Mouse (Mus musculus): ENCODE measurements around the gene Prkn. TPM values are rescaled to one million over a fixed set of nuclear protein-coding genes. Genes with fewer than 3 reads are reported as not detected.

Prkn gene
- polyA plus RNA-seq, 1 experiment from 2014 or later, result 1.7 TPM

- Histone ChIP-seq H3K4me1 (ENCODE audit: control insufficient read depth, insufficient read depth, low read length) (no peaks in the 10 kb centered on the region), H3K27ac (ENCODE audit: low read depth, low read length) (no peak overlapping the region), H3K36me3 (ENCODE audit: control insufficient read depth, insufficient read depth, low read length) (no peaks in the 10 kb centered on the region), H3K9ac (ENCODE audit: low read depth, low read length) (no peak overlapping the region), H3K4me2 (no peak overlapping the region), H3K9me3 (replicated peaks; ENCODE audit: control insufficient read depth, low read length) (peaks cover 4% of the 10 kb centered on the region; the same call in 1 of the 2 replicates), H3K4me3 (ENCODE audit: low read depth, low read length) (no peak overlapping the region), H3K27me3 (ENCODE audit: control insufficient read depth, insufficient read depth, low read length) (no peaks in the 10 kb centered on the region)
- WGBS (ENCODE audit: insufficient replicate concordance), result 67% methylated on average over 4 of the region's 4 CpGs
- no peak for ATAC-seq (replicated peaks; ENCODE audit: insufficient number of reproducible peaks, low FRiP score, low TSS enrichment)
Measured at GRCm38 (mm10) chr17:10946552-10946951, 106.4 kb downstream of the Prkn start.

GRCm38 (mm10) chr17:10947614-10948013 is 107.4 kb downstream of the Prkn start:
- Histone ChIP-seq H3K9ac (ENCODE audit: low read depth, low read length) (no peak overlapping the region), H3K27me3 (ENCODE audit: control insufficient read depth, insufficient read depth, low read length) (no peaks in the 10 kb centered on the region), H3K4me1 (ENCODE audit: control insufficient read depth, insufficient read depth, low read length) (no peaks in the 10 kb centered on the region), H3K4me3 (ENCODE audit: low read depth, low read length) (no peak overlapping the region), H3K27ac (ENCODE audit: low read depth, low read length) (no peak overlapping the region), H3K36me3 (ENCODE audit: control insufficient read depth, insufficient read depth, low read length) (no peaks in the 10 kb centered on the region), H3K9me3 (replicated peaks; ENCODE audit: control insufficient read depth, low read length) (peaks cover 4% of the 10 kb centered on the region; the same call in 1 of the 2 replicates), H3K4me2 (no peak overlapping the region)
- WGBS (ENCODE audit: insufficient replicate concordance), result 63% methylated on average over 2 of the region's 2 CpGs
- ATAC-seq (replicated peaks; ENCODE audit: insufficient number of reproducible peaks, low FRiP score, low TSS enrichment), result no peak

- Histone ChIP-seq H3K9ac (ENCODE audit: low read depth, low read length) (no peak overlapping the region), H3K4me3 (ENCODE audit: low read depth, low read length) (no peak overlapping the region), H3K9me3 (replicated peaks; ENCODE audit: control insufficient read depth, low read length) (no peaks in the 10 kb centered on the region), H3K27ac (ENCODE audit: low read depth, low read length) (no peak overlapping the region), H3K4me2 (no peak overlapping the region), H3K27me3 (ENCODE audit: control insufficient read depth, insufficient read depth, low read length) (no peaks in the 10 kb centered on the region), H3K4me1 (ENCODE audit: control insufficient read depth, insufficient read depth, low read length) (no peaks in the 10 kb centered on the region), H3K36me3 (ENCODE audit: control insufficient read depth, insufficient read depth, low read length) (no peaks in the 10 kb centered on the region)
- no peak for ATAC-seq (replicated peaks; ENCODE audit: insufficient number of reproducible peaks, low FRiP score, low TSS enrichment)
- WGBS (ENCODE audit: insufficient replicate concordance), result 73% methylated on average over 10 of the region's 10 CpGs
Measured at GRCm38 (mm10) chr17:10959066-10959864, 119.1 kb downstream of the Prkn start.

- no peaks in the 10 kb centered on the region for H3K9me3 ChIP-seq (replicated peaks; ENCODE audit: control insufficient read depth, low read length)
- no peak for ATAC-seq (replicated peaks; ENCODE audit: insufficient number of reproducible peaks, low FRiP score, low TSS enrichment)
- H3K4me1 ChIP-seq (ENCODE audit: control insufficient read depth, insufficient read depth, low read length), result no peaks in the 10 kb centered on the region
- no peak overlapping the region for H3K27ac ChIP-seq (ENCODE audit: low read depth, low read length)
- 93% methylated on average over 5 of the region's 5 CpGs for WGBS (ENCODE audit: insufficient replicate concordance)
- no peaks in the 10 kb centered on the region for H3K27me3 ChIP-seq (ENCODE audit: control insufficient read depth, insufficient read depth, low read length)
- no peak overlapping the region for H3K4me3 ChIP-seq (ENCODE audit: low read depth, low read length)
- H3K36me3 ChIP-seq (ENCODE audit: control insufficient read depth, insufficient read depth, low read length), result no peaks in the 10 kb centered on the region
- no peak overlapping the region for H3K4me2 ChIP-seq
- H3K9ac ChIP-seq (ENCODE audit: low read depth, low read length), result no peak overlapping the region
Measured at GRCm38 (mm10) chr17:10962151-10962550, 122.0 kb downstream of the Prkn start.

GRCm38 (mm10) chr17:10982136-10982535 is 142.0 kb downstream of the Prkn start:
- no peaks in the 10 kb centered on the region for H3K36me3 ChIP-seq (ENCODE audit: control insufficient read depth, insufficient read depth, low read length)
- WGBS (ENCODE audit: insufficient replicate concordance), result 55% methylated on average over 4 of the region's 4 CpGs
- no peaks in the 10 kb centered on the region for H3K27me3 ChIP-seq (ENCODE audit: control insufficient read depth, insufficient read depth, low read length)
- H3K9me3 ChIP-seq (replicated peaks; ENCODE audit: control insufficient read depth, low read length), result no peaks in the 10 kb centered on the region
- no peak overlapping the region for H3K27ac ChIP-seq (ENCODE audit: low read depth, low read length)
- no peak overlapping the region for H3K4me2 ChIP-seq
- no peak overlapping the region for H3K4me3 ChIP-seq (ENCODE audit: low read depth, low read length)
- no peak for ATAC-seq (replicated peaks; ENCODE audit: insufficient number of reproducible peaks, low FRiP score, low TSS enrichment)
- no peak overlapping the region for H3K9ac ChIP-seq (ENCODE audit: low read depth, low read length)
- no peaks in the 10 kb centered on the region for H3K4me1 ChIP-seq (ENCODE audit: control insufficient read depth, insufficient read depth, low read length)

- ATAC-seq (replicated peaks; ENCODE audit: insufficient number of reproducible peaks, low FRiP score, low TSS enrichment), result no peak
- no peaks in the 10 kb centered on the region for H3K27me3 ChIP-seq (ENCODE audit: control insufficient read depth, insufficient read depth, low read length)
- H3K9ac ChIP-seq (ENCODE audit: low read depth, low read length), result no peak overlapping the region
- H3K4me3 ChIP-seq (ENCODE audit: low read depth, low read length), result no peak overlapping the region
- no peak overlapping the region for H3K27ac ChIP-seq (ENCODE audit: low read depth, low read length)
- WGBS (ENCODE audit: insufficient replicate concordance), result 89% methylated on average over 4 of the region's 4 CpGs
- no peaks in the 10 kb centered on the region for H3K36me3 ChIP-seq (ENCODE audit: control insufficient read depth, insufficient read depth, low read length)
- no peaks in the 10 kb centered on the region for H3K9me3 ChIP-seq (replicated peaks; ENCODE audit: control insufficient read depth, low read length)
- H3K4me1 ChIP-seq (ENCODE audit: control insufficient read depth, insufficient read depth, low read length), result no peaks in the 10 kb centered on the region
- no peak overlapping the region for H3K4me2 ChIP-seq
Measured at GRCm38 (mm10) chr17:10987040-10987439, 146.9 kb downstream of the Prkn start.

- no peak overlapping the region for H3K27ac ChIP-seq (ENCODE audit: low read depth, low read length)
- no peaks in the 10 kb centered on the region for H3K9me3 ChIP-seq (replicated peaks; ENCODE audit: control insufficient read depth, low read length)
- 77% methylated on average over 5 of the region's 5 CpGs for WGBS (ENCODE audit: insufficient replicate concordance)
- H3K4me3 ChIP-seq (ENCODE audit: low read depth, low read length), result no peak overlapping the region
- H3K4me1 ChIP-seq (ENCODE audit: control insufficient read depth, insufficient read depth, low read length), result no peaks in the 10 kb centered on the region
- H3K4me2 ChIP-seq, result no peak overlapping the region
- H3K36me3 ChIP-seq (ENCODE audit: control insufficient read depth, insufficient read depth, low read length), result no peaks in the 10 kb centered on the region
- no peak for ATAC-seq (replicated peaks; ENCODE audit: insufficient number of reproducible peaks, low FRiP score, low TSS enrichment)
- no peaks in the 10 kb centered on the region for H3K27me3 ChIP-seq (ENCODE audit: control insufficient read depth, insufficient read depth, low read length)
- no peak overlapping the region for H3K9ac ChIP-seq (ENCODE audit: low read depth, low read length)
Measured at GRCm38 (mm10) chr17:10997291-10997690, 157.1 kb downstream of the Prkn start.

GRCm38 (mm10) chr17:11023371-11023770 is 183.2 kb downstream of the Prkn start:
- 79% methylated on average over 2 of the region's 2 CpGs for WGBS (ENCODE audit: insufficient replicate concordance)
- Histone ChIP-seq H3K9ac (ENCODE audit: low read depth, low read length) (no peak overlapping the region), H3K4me2 (no peak overlapping the region), H3K4me1 (ENCODE audit: control insufficient read depth, insufficient read depth, low read length) (no peaks in the 10 kb centered on the region), H3K4me3 (ENCODE audit: low read depth, low read length) (no peak overlapping the region), H3K27ac (ENCODE audit: low read depth, low read length) (no peak overlapping the region), H3K36me3 (ENCODE audit: control insufficient read depth, insufficient read depth, low read length) (no peaks in the 10 kb centered on the region), H3K9me3 (replicated peaks; ENCODE audit: control insufficient read depth, low read length) (no peaks in the 10 kb centered on the region), H3K27me3 (ENCODE audit: control insufficient read depth, insufficient read depth, low read length) (no peaks in the 10 kb centered on the region)
- ATAC-seq (replicated peaks; ENCODE audit: insufficient number of reproducible peaks, low FRiP score, low TSS enrichment), result no peak

- 92% methylated on average over 4 of the region's 4 CpGs for WGBS (ENCODE audit: insufficient replicate concordance)
- Histone ChIP-seq H3K4me3 (ENCODE audit: low read depth, low read length) (no peak overlapping the region), H3K27me3 (ENCODE audit: control insufficient read depth, insufficient read depth, low read length) (no peaks in the 10 kb centered on the region), H3K9me3 (replicated peaks; ENCODE audit: control insufficient read depth, low read length) (no peaks in the 10 kb centered on the region), H3K4me2 (no peak overlapping the region), H3K27ac (ENCODE audit: low read depth, low read length) (no peak overlapping the region), H3K4me1 (ENCODE audit: control insufficient read depth, insufficient read depth, low read length) (no peaks in the 10 kb centered on the region), H3K9ac (ENCODE audit: low read depth, low read length) (no peak overlapping the region), H3K36me3 (ENCODE audit: control insufficient read depth, insufficient read depth, low read length) (no peaks in the 10 kb centered on the region)
- ATAC-seq (replicated peaks; ENCODE audit: insufficient number of reproducible peaks, low FRiP score, low TSS enrichment), result no peak
Measured at GRCm38 (mm10) chr17:11029348-11029747, 189.2 kb downstream of the Prkn start.

Measured in heart, embryonic 11.5 days (tissue).